Mouse (Mus musculus): ENCODE results near the gene Snx15. TPM values are rescaled to one million over a fixed set of nuclear protein-coding genes. Genes with fewer than 3 reads are reported as not detected.

Gene Snx15
- total and polyA plus RNA-seq, 3 experiments: 15.3 to 15.7 (median 15.6) TPM

- 0 out of 2 replicates have a peak, but pooled peaks have one; percentile 26 for TF ChIP-seq RCOR1 (conservative IDR thresholded peaks at IDR 0.05; ENCODE audit: low read depth, low read length)
These were observed 29.1 kb upstream of the Snx15 start (continued) for GRCm38 (mm10) chr19:6157220-6157619.

GRCm38 (mm10) chr19:6156372-6156771 is 28.3 kb upstream of the Snx15 start:
- Histone ChIP-seq H3K27ac (ENCODE audit: insufficient read depth, low read depth) (no peak overlapping the region), H3K4me1 (ENCODE audit: control insufficient read depth in 1 of 2, insufficient read depth in 2 of 2) (peaks cover 8 to 22% of the 10 kb centered on the region in 2 experiments; a peak in 3 of 4 replicates), H3K27me3 (replicated peaks) (peaks cover 40% of the 10 kb centered on the region), H3K79me2 (replicated peaks; ENCODE audit: control insufficient read depth, extremely low read depth, insufficient read depth, poor library complexity, severe bottlenecking) (no peaks in the 10 kb centered on the region), H3K4me3 (replicated peaks in 1 of 3; ENCODE audit: low read depth in 2 of 3, low read length in 2 of 3, poor library complexity in 1 of 3) (no peak overlapping the region), H3K4me2 (ENCODE audit: insufficient read depth, low read depth, poor library complexity, severe bottlenecking) (peak overlapping the region; percentile 26; the same call in 1 of the 2 replicates), H3K9ac (ENCODE audit: insufficient read depth, low read depth) (no peak overlapping the region), H3K36me3 (replicated peaks in 1 of 2; ENCODE audit: control insufficient read depth in 1 of 2, insufficient read depth in 1 of 2, low read length in 1 of 2) (no peaks in the 10 kb centered on the region), H3K9me3 (replicated peaks; ENCODE audit: low read length) (peaks cover 3% of the 10 kb centered on the region)
- in situ Hi-C loops (cut with MboI; ENCODE audit: low pct_ligation_motif_present, low pct_unique_long_range_greater_than_20kb, low sequenced_read_pairs): loop anchor here (5.0 to 25.0 kb wide), 2 partner anchors 76 to 156 kb away; partner anchors contain the start of gene Cdc42bpg
- no peak for DNase-seq (ENCODE audit: extremely low read depth)
- dilution Hi-C loops (cut with MboI; ENCODE audit: extremely low pct_ligation_motif_present, extremely low pct_unique_long_range_greater_than_20kb, low sequenced_read_pairs): no loop called here
- TF ChIP-seq CTCF (conservative IDR thresholded peaks at IDR 0.05 in 1 of 2, IDR thresholded peaks at IDR 0.05 in 1 of 2; ENCODE audit: low read depth in 2 of 2, low read length in 2 of 2) (0 out of 4 replicates have a peak, but pooled peaks of 1 of the 2 experiments have one; percentile 8), SMC3 (IDR thresholded peaks at IDR 0.05; ENCODE audit: low read depth, low read length) (no peak)

DNA sequence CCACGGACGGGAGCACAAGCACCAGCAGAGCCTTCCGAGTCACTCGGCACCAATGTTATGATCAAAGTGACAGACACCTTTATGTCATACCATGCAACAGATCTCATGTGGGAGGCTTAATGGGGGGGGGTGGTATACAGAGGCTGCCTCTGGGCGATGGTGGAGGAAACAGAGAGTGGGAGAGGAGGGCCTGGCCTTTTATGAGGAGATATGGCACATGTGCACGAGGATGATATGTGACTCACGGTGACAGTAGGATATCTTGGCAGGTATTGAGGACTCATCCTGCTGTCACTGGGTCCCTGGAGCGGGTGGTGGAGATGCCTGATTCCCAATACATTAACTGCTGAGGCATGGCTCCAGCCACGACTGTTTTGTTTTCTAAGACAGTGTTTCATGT is 27.1 kb upstream of the Snx15 start:
- dilution Hi-C loops (cut with MboI; ENCODE audit: extremely low pct_ligation_motif_present, extremely low pct_unique_long_range_greater_than_20kb, low sequenced_read_pairs): no loop called here
- H3K9ac ChIP-seq (ENCODE audit: insufficient read depth, low read depth): no peak overlapping the region
- no peaks in the 10 kb centered on the region for H3K79me2 ChIP-seq (replicated peaks; ENCODE audit: control insufficient read depth, extremely low read depth, insufficient read depth, poor library complexity, severe bottlenecking)
- no peak for DNase-seq (ENCODE audit: extremely low read depth)
- TF ChIP-seq ZKSCAN1 (IDR thresholded peaks at IDR 0.05; ENCODE audit: borderline replicate concordance, low read depth, low read length): no peak
- no peak for TF ChIP-seq PAX5 (IDR thresholded peaks at IDR 0.05; ENCODE audit: low read length)
- no peak for TF ChIP-seq ELF1 (IDR thresholded peaks at IDR 0.05; ENCODE audit: low read depth, low read length)
- no peak for TF ChIP-seq ETS1 (conservative IDR thresholded peaks at IDR 0.05; ENCODE audit: low read depth, low read length)
- no peak for TF ChIP-seq MAZ (IDR thresholded peaks at IDR 0.05; ENCODE audit: low read depth, low read length)
- no peak for TF ChIP-seq JUND (conservative IDR thresholded peaks at IDR 0.05; ENCODE audit: low read depth, low read length)
- no peak for TF ChIP-seq JUN (IDR thresholded peaks at IDR 0.05; ENCODE audit: insufficient read depth, low read depth, low read length)
- peaks cover 8 to 22% of the 10 kb centered on the region in 2 experiments; a peak in 3 of 4 replicates for H3K4me1 ChIP-seq (ENCODE audit: control insufficient read depth in 1 of 2, insufficient read depth in 2 of 2)
- no peak overlapping the region for H3K27ac ChIP-seq (ENCODE audit: insufficient read depth, low read depth)
- H3K4me3 ChIP-seq (replicated peaks in 1 of 3; ENCODE audit: low read depth in 2 of 3, low read length in 2 of 3, poor library complexity in 1 of 3): no peak overlapping the region
- peaks cover 42% of the 10 kb centered on the region for H3K27me3 ChIP-seq (replicated peaks)
- H3K36me3 ChIP-seq (replicated peaks in 1 of 2; ENCODE audit: control insufficient read depth in 1 of 2, insufficient read depth in 1 of 2, low read length in 1 of 2): no peaks in the 10 kb centered on the region
- H3K4me2 ChIP-seq (ENCODE audit: insufficient read depth, low read depth, poor library complexity, severe bottlenecking): no peak overlapping the region
- in situ Hi-C loops (cut with MboI; ENCODE audit: low pct_ligation_motif_present, low pct_unique_long_range_greater_than_20kb, low sequenced_read_pairs): loop anchor here (5.0 to 25.0 kb wide), 2 partner anchors 77 to 157 kb away; partner anchors contain the start of gene Cdc42bpg
- peaks cover 3% of the 10 kb centered on the region for H3K9me3 ChIP-seq (replicated peaks; ENCODE audit: low read length)

- in situ Hi-C loops (cut with MboI; ENCODE audit: low pct_ligation_motif_present, low pct_unique_long_range_greater_than_20kb, low sequenced_read_pairs): no loop called here
These were observed 16.7 kb upstream of the Snx15 start for GRCm38 (mm10) chr19:6144842-6145241.

More at GRCm38 (mm10) chr19:6144842-6145241, 16.7 kb upstream of the Snx15 start:
- no peak for DNase-seq (ENCODE audit: extremely low read depth)
- no peak overlapping the region for H3K4me3 ChIP-seq (replicated peaks in 1 of 3; ENCODE audit: low read depth in 2 of 3, low read length in 2 of 3, poor library complexity in 1 of 3)
- H3K79me2 ChIP-seq (replicated peaks; ENCODE audit: control insufficient read depth, extremely low read depth, insufficient read depth, poor library complexity, severe bottlenecking): no peaks in the 10 kb centered on the region
- TF ChIP-seq UBTF (IDR thresholded peaks at IDR 0.05; ENCODE audit: low read depth, low read length) (no peak), USF1 (IDR thresholded peaks at IDR 0.05; ENCODE audit: low read depth, low read length) (peak; percentile 12; the same call in 1 of the 2 replicates), RAD21 (IDR thresholded peaks at IDR 0.05; ENCODE audit: low read depth, low read length) (peak; percentile 60), RCOR1 (conservative IDR thresholded peaks at IDR 0.05; ENCODE audit: low read depth, low read length) (no peak), MYC (IDR thresholded peaks at IDR 0.05; ENCODE audit: low read depth, low read length) (peak; percentile 48; the same call in 1 of the 2 replicates), CTCF (conservative IDR thresholded peaks at IDR 0.05 in 1 of 2, IDR thresholded peaks at IDR 0.05 in 1 of 2; ENCODE audit: low read depth in 2 of 2, low read length in 2 of 2) (peak in 1 of 2 experiments; percentile 55; a peak in 2 of 4 replicates), SMC3 (IDR thresholded peaks at IDR 0.05; ENCODE audit: low read depth, low read length) (peak; percentile 54), MAX (IDR thresholded peaks at IDR 0.05; ENCODE audit: low read length) (peak; percentile 36; the same call in 1 of the 2 replicates)
- H3K27ac ChIP-seq (ENCODE audit: insufficient read depth, low read depth): no peak overlapping the region
- no peaks in the 10 kb centered on the region for H3K36me3 ChIP-seq (replicated peaks in 1 of 2; ENCODE audit: control insufficient read depth in 1 of 2, insufficient read depth in 1 of 2, low read length in 1 of 2)
- H3K27me3 ChIP-seq (replicated peaks): peaks cover 20% of the 10 kb centered on the region
- peaks cover 2% of the 10 kb centered on the region for H3K9me3 ChIP-seq (replicated peaks; ENCODE audit: low read length)
- H3K9ac ChIP-seq (ENCODE audit: insufficient read depth, low read depth): no peak overlapping the region
- H3K4me2 ChIP-seq (ENCODE audit: insufficient read depth, low read depth, poor library complexity, severe bottlenecking): no peak overlapping the region
- peaks cover 6% of the 10 kb centered on the region in 2 experiments for H3K4me1 ChIP-seq (ENCODE audit: control insufficient read depth in 1 of 2, insufficient read depth in 2 of 2)
- dilution Hi-C loops (cut with MboI; ENCODE audit: extremely low pct_ligation_motif_present, extremely low pct_unique_long_range_greater_than_20kb, low sequenced_read_pairs): no loop called here

Measured in CH12.LX (cell line).